Mouse (Mus musculus) heart, embryonic 11.5 days (tissue): ENCODE measurements at regions not wholly inside any gene's neighbourhood (a gene's known extent, or its start where the extent isn't known, plus 50 kb on each side); places are given as distances from the start of the nearest gene placed in this dataset.

Experiments used
- ATAC-seq: fragments of 200-750 bp; cut with Nextera tagmentation; replicated peaks from 2 replicates; pipeline ENCODE4 v1.8.0; 2017; ENCODE audit warnings: moderate library complexity; ENCODE audit not compliant: insufficient number of reproducible peaks, low FRiP score, low TSS enrichment
- H3K27ac ChIP-seq: fragments of 300-500 bp; sonication (generic); 2 replicates; pipeline ENCODE4 v1.5.1; 2014; ENCODE audit warnings: mild to moderate bottlenecking, low read depth, low read length
- H3K27me3 ChIP-seq: fragments of 300-500 bp; sonication (generic); 2 replicates; pipeline ENCODE4 v1.6.1; 2014; ENCODE audit warnings: mild to moderate bottlenecking, low read length, mixed read lengths; ENCODE audit not compliant: control insufficient read depth, insufficient read depth
- H3K36me3 ChIP-seq: fragments of 300-500 bp; sonication (generic); 2 replicates; pipeline ENCODE4 v1.6.1; 2014; ENCODE audit warnings: mild to moderate bottlenecking, low read length, moderate library complexity, mixed read lengths; ENCODE audit not compliant: control insufficient read depth, insufficient read depth
- H3K4me1 ChIP-seq: fragments of 300-500 bp; sonication (generic); 2 replicates; pipeline ENCODE4 v1.6.1; 2014; ENCODE audit warnings: low read length; ENCODE audit not compliant: control insufficient read depth, insufficient read depth
- H3K4me2 ChIP-seq: fragments of 300-500 bp; sonication (generic); 2 replicates; pipeline ENCODE4 v1.6.1; 2014; ENCODE audit warnings: mild to moderate bottlenecking, moderate library complexity
- H3K4me3 ChIP-seq: fragments of 300-500 bp; sonication (generic); 2 replicates; pipeline ENCODE4 v1.5.1; 2014; ENCODE audit warnings: low read depth, low read length
- H3K9ac ChIP-seq: fragments of 300-500 bp; sonication (generic); 2 replicates; pipeline ENCODE4 v1.6.1; 2014; ENCODE audit warnings: mild to moderate bottlenecking, low read depth, low read length, moderate library complexity
- H3K9me3 ChIP-seq: fragments of 300-500 bp; sonication (generic); replicated peaks from 2 replicates; pipeline ENCODE4 v1.6.1; 2016; ENCODE audit warnings: low read length; ENCODE audit not compliant: control insufficient read depth
- WGBS: fragments of 180-500 bp; shearing (Covaris S2); extraction: QIAGEN DNeasy Blood & Tissue Kit; methylation state at CpG from one replicate; pipeline ENCODE4 v1.1.7; 2014; ENCODE audit not compliant: insufficient replicate concordance; 5-methylcytosine and 5-hydroxymethylcytosine counted together

- no peaks in the 10 kb centered on the region for H3K4me1 ChIP-seq
- H3K36me3 ChIP-seq, result no peaks in the 10 kb centered on the region
- ATAC-seq, result no peak
- H3K9ac ChIP-seq, result no peak overlapping the region
- no peak overlapping the region for H3K4me2 ChIP-seq
- no peak overlapping the region for H3K4me3 ChIP-seq
- H3K27me3 ChIP-seq, result no peaks in the 10 kb centered on the region
- WGBS, result 69% methylated on average over 1 of the region's 1 CpGs
- no peaks in the 10 kb centered on the region for H3K9me3 ChIP-seq
- H3K27ac ChIP-seq, result no peak overlapping the region
Measured at GRCm38 (mm10) chr15:31087607-31088006, 136.5 kb upstream of the Dap start.

GRCm38 (mm10) chr15:31091916-31092570 is 132.1 kb upstream of the Dap start:
- WGBS, result 71% methylated on average over 5 of the region's 5 CpGs
- no peaks in the 10 kb centered on the region for H3K36me3 ChIP-seq
- no peak for ATAC-seq
- H3K4me2 ChIP-seq, result no peak overlapping the region
- H3K4me1 ChIP-seq, result no peaks in the 10 kb centered on the region
- H3K4me3 ChIP-seq, result no peak overlapping the region
- no peak overlapping the region for H3K9ac ChIP-seq
- H3K27ac ChIP-seq, result no peak overlapping the region
- H3K27me3 ChIP-seq, result no peaks in the 10 kb centered on the region
- H3K9me3 ChIP-seq, result no peaks in the 10 kb centered on the region

GRCm38 (mm10) chr15:31096206-31096605 is 127.9 kb upstream of the Dap start:
- Histone ChIP-seq H3K4me2 (no peak overlapping the region), H3K4me1 (no peaks in the 10 kb centered on the region), H3K27ac (no peak overlapping the region), H3K9ac (no peak overlapping the region), H3K9me3 (no peaks in the 10 kb centered on the region), H3K4me3 (no peak overlapping the region), H3K27me3 (no peaks in the 10 kb centered on the region), H3K36me3 (no peaks in the 10 kb centered on the region)
- ATAC-seq, result no peak
- WGBS, result 77% methylated on average over 7 of the region's 7 CpGs

- WGBS, result 72% methylated on average over 4 of the region's 4 CpGs
- Histone ChIP-seq H3K9me3 (no peaks in the 10 kb centered on the region), H3K4me2 (no peak overlapping the region), H3K27me3 (no peaks in the 10 kb centered on the region), H3K4me1 (no peaks in the 10 kb centered on the region), H3K4me3 (no peak overlapping the region), H3K36me3 (no peaks in the 10 kb centered on the region), H3K9ac (no peak overlapping the region), H3K27ac (no peak overlapping the region)
- no peak for ATAC-seq
Measured at GRCm38 (mm10) chr15:31097301-31097700, 126.8 kb upstream of the Dap start.

GRCm38 (mm10) chr15:31104743-31105142 is 119.4 kb upstream of the Dap start:
- no peak for ATAC-seq
- H3K4me2 ChIP-seq, result no peak overlapping the region
- H3K9me3 ChIP-seq, result no peaks in the 10 kb centered on the region
- H3K27ac ChIP-seq, result no peak overlapping the region
- H3K4me1 ChIP-seq, result no peaks in the 10 kb centered on the region
- H3K4me3 ChIP-seq, result no peak overlapping the region
- H3K27me3 ChIP-seq, result no peaks in the 10 kb centered on the region
- H3K9ac ChIP-seq, result no peak overlapping the region
- WGBS, result 65% methylated on average over 4 of the region's 4 CpGs
- H3K36me3 ChIP-seq, result no peaks in the 10 kb centered on the region

GRCm38 (mm10) chr15:31106907-31107306 is 117.2 kb upstream of the Dap start:
- whole genome bisulfite sequencing, result 74% methylated on average over 9 of the region's 9 CpGs
- Histone ChIP-seq H3K9me3 (no peaks in the 10 kb centered on the region), H3K27ac (no peak overlapping the region), H3K4me3 (no peak overlapping the region), H3K4me2 (no peak overlapping the region), H3K9ac (no peak overlapping the region), H3K4me1 (no peaks in the 10 kb centered on the region), H3K36me3 (no peaks in the 10 kb centered on the region), H3K27me3 (no peaks in the 10 kb centered on the region)
- no peak for ATAC-seq

- H3K36me3 ChIP-seq, result no peaks in the 10 kb centered on the region
- no peaks in the 10 kb centered on the region for H3K9me3 ChIP-seq
- no peaks in the 10 kb centered on the region for H3K4me1 ChIP-seq
- no peaks in the 10 kb centered on the region for H3K27me3 ChIP-seq
- no peak overlapping the region for H3K27ac ChIP-seq
- H3K9ac ChIP-seq, result no peak overlapping the region
- ATAC-seq, result no peak
- no peak overlapping the region for H3K4me2 ChIP-seq
- WGBS, result 75% methylated on average over 1 of the region's 1 CpGs
- H3K4me3 ChIP-seq, result no peak overlapping the region
Measured at GRCm38 (mm10) chr15:31113216-31113615, 110.9 kb upstream of the Dap start.

GRCm38 (mm10) chr15:31117338-31117737 is 106.8 kb upstream of the Dap start:
- Histone ChIP-seq H3K27me3 (no peaks in the 10 kb centered on the region), H3K27ac (no peak overlapping the region), H3K4me2 (no peak overlapping the region), H3K9me3 (no peaks in the 10 kb centered on the region), H3K9ac (no peak overlapping the region), H3K36me3 (no peaks in the 10 kb centered on the region), H3K4me3 (no peak overlapping the region), H3K4me1 (no peaks in the 10 kb centered on the region)
- ATAC-seq, result no peak

- Histone ChIP-seq H3K27me3 (no peaks in the 10 kb centered on the region), H3K4me2 (no peak overlapping the region), H3K36me3 (no peaks in the 10 kb centered on the region), H3K9ac (no peak overlapping the region), H3K9me3 (no peaks in the 10 kb centered on the region), H3K4me1 (no peaks in the 10 kb centered on the region), H3K27ac (no peak overlapping the region), H3K4me3 (no peak overlapping the region)
- WGBS, result 54% methylated on average over 6 of the region's 6 CpGs
- ATAC-seq, result no peak
Measured at GRCm38 (mm10) chr15:31120147-31120546, 104.0 kb upstream of the Dap start.
